Mouse (Mus musculus) adrenal gland, adult 10 weeks (tissue): ENCODE data around the gene Wfdc18. TPM values are rescaled to one million over a fixed set of nuclear protein-coding genes. Genes with fewer than 3 reads are reported as not detected.

Source experiments
- polyA plus RNA-seq: library from polyadenylated mRNA; stranded (reverse); fragments of 350-450 nt; fragmentation: Illumina TruSeq; extraction: RNeasy Lipid Tissue Mini Kit (QIAGEN cat#74804); gene quantifications from one replicate; pipeline ENCODE4 v1.2.3, GENCODE M21; 2014; ENCODE audit warnings: low read depth, low replicate concordance

The Wfdc18 gene
- polyA plus RNA-seq, result not detected

GRCm38 (mm10) chr11:83708715-83709114 lies at the start of gene Wfdc18:
TSS of gene Wfdc18 (plus strand) at chr11:83709015.

GRCm38 (mm10) chr11:83662204-83662603 lies 46.6 kb upstream of the Wfdc18 start, which contains the start of gene Ccl4:
TSS of gene Ccl4 (plus strand) at chr11:83662584.

GRCm38 (mm10) chr11:83703705-83704104 lies 5.1 kb upstream of the Wfdc18 start, which contains the start of gene Wfdc17:
TSS of gene Wfdc17 (plus strand) at chr11:83703991.

GRCm38 (mm10) chr11:83746681-83747080 lies 37.9 kb downstream of the Wfdc18 start, which contains the start of gene Wfdc21:
TSS of gene Wfdc21 (plus strand) at chr11:83746940.

GRCm38 (mm10) chr11:83753581-83754181 lies 44.9 kb downstream of the Wfdc18 start, which contains the start of gene Heatr6:
TSS of gene Heatr6 (plus strand) at chr11:83753696.

Other genes with a start within 250 kb of the Wfdc18 start
- gene Mmp28, start 245.9 kb upstream of the Wfdc18 start, polyA plus RNA-seq, result 2.9 TPM
- gene Taf15, start 235.9 kb upstream of the Wfdc18 start, polyA plus RNA-seq, result 193 TPM
- gene Heatr9, start 186.8 kb upstream of the Wfdc18 start, polyA plus RNA-seq, result not detected
- gene Ccl5, start 178.5 kb upstream of the Wfdc18 start, polyA plus RNA-seq, result not detected
- 10.3 TPM for gene Ccl9, start 130.4 kb upstream of the Wfdc18 start, polyA plus RNA-seq
- gene Ccl6, start 115.9 kb upstream of the Wfdc18 start, polyA plus RNA-seq, result 28.9 TPM
- not detected for gene Rpl9-ps1, start 63.4 kb upstream of the Wfdc18 start, polyA plus RNA-seq
- 1.5 TPM for gene Ccl3, start 59.7 kb upstream of the Wfdc18 start, polyA plus RNA-seq
- not detected for gene Ccl4, start 46.4 kb upstream of the Wfdc18 start, polyA plus RNA-seq
- 8.0 TPM for gene Wfdc17, start 5.0 kb upstream of the Wfdc18 start, polyA plus RNA-seq
- not detected for gene Wfdc21, start 37.9 kb downstream of the Wfdc18 start, polyA plus RNA-seq
- gene Heatr6, start 44.7 kb downstream of the Wfdc18 start, polyA plus RNA-seq, result 4.7 TPM
- gene Hnf1b, start 141.0 kb downstream of the Wfdc18 start, polyA plus RNA-seq, result not detected
- gene Ddx52, start 233.0 kb downstream of the Wfdc18 start, polyA plus RNA-seq, result 71.7 TPM